Mouse (Mus musculus) stomach, embryonic 15.5 days (tissue): ENCODE data around the gene Dzip1l. TPM values are rescaled to one million over a fixed set of nuclear protein-coding genes. Genes with fewer than 3 reads are reported as not detected.
A peak's percentile ranks its signal among the peaks of the same experiment; 100 is the strongest.

Experiments used
- ATAC-seq: fragments of 200-750 bp; cut with Nextera tagmentation; 2 replicates; pipeline ENCODE4 v1.8.0; 2017; ENCODE audit warnings: low read depth, moderate number of reproducible peaks, moderate TSS enrichment; ENCODE audit not compliant: insufficient read depth, low FRiP score
- H3K27ac ChIP-seq: fragments of 300-500 bp; sonication (generic); 2 replicates; pipeline ENCODE4 v1.5.1; 2015; ENCODE audit warnings: mild to moderate bottlenecking, inconsistent platforms
- H3K27me3 ChIP-seq: fragments of 300-500 bp; sonication (generic); replicated peaks from 2 replicates; pipeline ENCODE4 v1.6.1; 2015; ENCODE audit warnings: inconsistent platforms
- H3K36me3 ChIP-seq: fragments of 300-500 bp; sonication (generic); 2 replicates; pipeline ENCODE4 v1.6.1; 2015; ENCODE audit warnings: inconsistent platforms
- H3K4me1 ChIP-seq: fragments of 300-500 bp; sonication (generic); 2 replicates; pipeline ENCODE4 v1.6.1; 2015; ENCODE audit warnings: inconsistent platforms
- H3K4me2 ChIP-seq: fragments of 300-500 bp; sonication (generic); 2 replicates; pipeline ENCODE4 v1.6.1; 2015; ENCODE audit warnings: mild to moderate bottlenecking, inconsistent platforms
- H3K4me3 ChIP-seq: fragments of 300-500 bp; sonication (generic); replicated peaks from 2 replicates; pipeline ENCODE4 v1.5.1; 2015; ENCODE audit warnings: inconsistent platforms
- H3K9ac ChIP-seq: fragments of 300-500 bp; sonication (generic); 2 replicates; pipeline ENCODE4 v1.6.1; 2015; ENCODE audit warnings: inconsistent platforms
- H3K9me3 ChIP-seq: fragments of 300-500 bp; sonication (generic); 2 replicates; pipeline ENCODE4 v1.6.1; 2016; ENCODE audit warnings: inconsistent platforms
- WGBS: fragments of 180-500 bp; shearing (Covaris S2); methylation state at CpG from one replicate; pipeline ENCODE4 v1.1.7; 2015; 5-methylcytosine and 5-hydroxymethylcytosine counted together
- polyA plus RNA-seq: library from polyadenylated mRNA; unstranded; fragments of >200 nt; fragmentation: Nextera tagmentation; extraction: Ambion mirVana; gene quantifications from 2 replicates; pipeline ENCODE4 v1.2.1, GENCODE M21; 2015

Gene Dzip1l
- polyA plus RNA-seq, 1 experiment from 2014 or later = 17.6 TPM

DNA sequence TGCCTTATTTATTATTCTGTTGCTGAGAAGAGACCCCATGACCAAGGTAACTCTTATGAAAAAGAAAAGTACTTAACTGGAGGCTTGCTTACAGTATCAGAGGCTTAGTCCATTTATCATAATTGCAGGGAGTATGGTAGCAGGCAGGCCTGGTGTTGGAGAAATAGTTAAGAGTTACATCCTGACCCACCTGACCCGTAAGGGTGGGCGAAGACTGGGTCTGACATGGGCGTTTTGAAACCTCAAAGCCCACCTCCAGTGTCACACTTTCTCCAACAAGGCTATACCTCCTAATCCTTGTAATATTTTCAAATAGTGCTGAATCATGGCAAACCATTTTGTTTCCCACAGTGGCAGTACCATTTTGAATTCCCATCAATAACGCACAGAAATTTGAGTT is 715 bp upstream of the Dzip1l start:
- WGBS = 64% methylated on average over 4 of the region's 4 CpGs

DNA sequence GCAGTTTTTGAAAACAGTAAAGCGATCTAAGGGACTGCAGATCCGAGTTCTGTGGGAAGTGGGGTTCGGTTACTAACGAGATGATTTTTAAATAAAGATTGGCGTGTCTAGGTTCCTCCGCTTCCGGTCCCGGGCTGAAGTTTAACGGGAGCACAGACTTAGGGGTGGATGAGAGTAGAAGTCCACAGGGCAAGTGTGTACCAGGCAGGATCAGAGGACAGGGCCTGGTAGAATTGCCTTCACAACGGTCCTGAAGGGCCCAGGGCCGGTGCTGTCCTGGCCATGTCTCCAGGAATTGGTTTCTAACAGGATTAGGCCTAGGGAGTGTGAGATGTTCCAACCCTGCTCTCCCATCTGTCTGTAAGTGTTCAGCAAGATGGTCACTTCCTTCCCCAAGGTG is 775 bp downstream of the Dzip1l start:
- WGBS = 4% methylated on average over 11 of the region's 11 CpGs
- ATAC-seq = no peak; the same call in 1 of the 2 replicates

More for the DNA sequence above, 715 bp upstream of the Dzip1l start:
- ATAC-seq = no peak
- Histone ChIP-seq H3K4me1 (peaks cover 3% of the 10 kb centered on the region; the same call in 1 of the 2 replicates), H3K36me3 (no peaks in the 10 kb centered on the region), H3K27me3 (no peaks in the 10 kb centered on the region), H3K27ac (no peak overlapping the region), H3K9me3 (no peaks in the 10 kb centered on the region), H3K4me3 (no peak overlapping the region), H3K4me2 (peak overlapping the region; percentile 83; the same call in 1 of the 2 replicates), H3K9ac (no peak overlapping the region)

DNA sequence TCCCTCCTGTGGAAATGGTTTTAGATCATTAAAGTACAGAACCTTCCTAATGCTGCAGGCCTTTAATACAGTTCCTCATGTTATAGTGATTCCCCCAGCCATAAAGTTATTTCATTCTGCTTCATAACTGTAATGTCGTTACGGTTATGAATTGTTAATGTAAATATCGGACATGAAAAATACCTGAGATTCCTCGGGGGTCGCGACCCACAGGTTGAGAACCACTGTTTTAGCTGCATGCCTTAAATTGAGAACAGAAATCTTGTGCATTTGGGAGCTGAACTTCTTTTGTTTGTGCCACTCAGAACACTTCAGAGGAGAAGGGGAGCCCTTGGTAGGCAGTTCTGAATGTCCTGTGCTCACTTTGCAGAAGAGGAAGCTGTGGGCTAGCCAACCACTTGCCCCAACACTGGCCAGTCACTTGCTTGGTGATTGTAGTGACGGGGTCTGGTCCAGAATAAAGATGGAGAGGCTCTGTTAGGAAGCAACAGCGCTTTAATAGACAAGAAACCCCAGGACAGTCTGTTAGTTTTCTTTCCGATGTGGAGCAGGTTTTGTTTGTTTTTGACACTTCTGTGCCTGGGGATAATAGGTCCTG is 1.3 kb downstream of the Dzip1l start:
- Histone ChIP-seq H3K4me1 (peaks cover 3% of the 10 kb centered on the region; the same call in 1 of the 2 replicates), H3K9me3 (no peaks in the 10 kb centered on the region), H3K4me3 (peak overlapping the region; percentile 57), H3K36me3 (0 out of 2 replicates have a peak, but pooled peaks cover 5% of the 10 kb centered on the region), H3K27me3 (no peaks in the 10 kb centered on the region), H3K9ac (peak overlapping the region; percentile 42; the same call in 1 of the 2 replicates), H3K27ac (peak overlapping the region; percentile 91), H3K4me2 (peak overlapping the region; percentile 83)
- ATAC-seq = no peak
- WGBS = 38% methylated on average over 9 of the region's 9 CpGs

More for the DNA sequence above, 775 bp downstream of the Dzip1l start:
- no peaks in the 10 kb centered on the region for H3K27me3 ChIP-seq
- no peaks in the 10 kb centered on the region for H3K9me3 ChIP-seq
- peaks cover 3% of the 10 kb centered on the region; the same call in 1 of the 2 replicates for H3K4me1 ChIP-seq
- H3K36me3 ChIP-seq = 0 out of 2 replicates have a peak, but pooled peaks cover 5% of the 10 kb centered on the region
- H3K9ac ChIP-seq = peak overlapping the region; percentile 42
- H3K27ac ChIP-seq = peak overlapping the region; percentile 91
- peak overlapping the region; percentile 83 for H3K4me2 ChIP-seq
- peak overlapping the region; percentile 57 for H3K4me3 ChIP-seq

DNA sequence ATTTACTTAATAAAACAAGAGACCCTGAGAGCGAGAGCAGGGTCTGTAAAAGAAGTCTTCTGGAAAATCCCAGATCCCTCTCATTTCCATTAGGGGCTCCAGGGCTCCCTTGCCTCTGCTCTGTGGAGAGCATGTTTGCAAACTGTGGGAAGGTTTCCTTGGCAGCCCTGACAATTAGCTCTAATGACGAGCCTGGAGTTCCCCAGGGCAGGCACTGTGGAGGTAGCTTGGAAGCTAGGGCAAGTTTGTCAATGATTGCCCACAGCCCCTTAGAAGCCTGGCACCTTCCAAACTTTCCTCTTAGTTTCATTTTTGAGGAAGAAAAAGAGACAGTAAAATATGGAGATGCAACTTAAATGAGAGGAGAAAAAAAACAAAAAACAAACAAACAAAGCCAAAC is 2.5 kb downstream of the Dzip1l start:
- WGBS = 48% methylated on average over 2 of the region's 2 CpGs
- H3K4me2 ChIP-seq = peak overlapping the region; percentile 24
- no peak for ATAC-seq

DNA sequence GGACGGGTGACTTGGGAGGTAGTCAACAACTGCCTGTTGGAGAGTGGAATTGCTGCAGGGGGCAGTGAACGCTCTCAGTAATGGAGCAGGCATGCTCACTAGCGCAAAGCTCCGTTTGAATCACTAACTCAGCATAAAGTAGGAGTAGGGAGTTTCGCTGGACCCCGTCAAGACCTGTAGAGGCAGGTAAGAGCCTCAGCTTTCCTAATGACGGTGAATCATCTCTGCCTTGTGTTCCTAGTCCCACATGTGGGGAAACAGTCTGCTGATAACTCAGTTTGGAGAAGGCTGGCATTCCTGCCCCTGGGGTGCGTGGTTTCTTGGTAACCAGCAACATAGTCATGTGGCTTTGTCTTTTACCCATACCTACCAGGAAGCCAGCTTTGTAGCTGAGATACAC is 3.0 kb downstream of the Dzip1l start:
- H3K9ac ChIP-seq = no peak overlapping the region
- H3K9me3 ChIP-seq = no peaks in the 10 kb centered on the region
- H3K4me3 ChIP-seq = no peak overlapping the region
- peaks cover 3% of the 10 kb centered on the region; the same call in 1 of the 2 replicates for H3K4me1 ChIP-seq
- peak overlapping the region; percentile 24 for H3K4me2 ChIP-seq
- no peaks in the 10 kb centered on the region for H3K27me3 ChIP-seq
- no peak for ATAC-seq
- peaks cover 10% of the 10 kb centered on the region; the same call in 1 of the 2 replicates for H3K36me3 ChIP-seq
- 62% methylated on average over 8 of the region's 8 CpGs for WGBS
- no peak overlapping the region for H3K27ac ChIP-seq

More for the DNA sequence above, 2.5 kb downstream of the Dzip1l start:
- Histone ChIP-seq H3K4me1 (peaks cover 3% of the 10 kb centered on the region; the same call in 1 of the 2 replicates), H3K27ac (no peak overlapping the region), H3K4me3 (no peak overlapping the region), H3K9ac (no peak overlapping the region), H3K9me3 (no peaks in the 10 kb centered on the region), H3K36me3 (0 out of 2 replicates have a peak, but pooled peaks cover 5% of the 10 kb centered on the region), H3K27me3 (no peaks in the 10 kb centered on the region)

DNA sequence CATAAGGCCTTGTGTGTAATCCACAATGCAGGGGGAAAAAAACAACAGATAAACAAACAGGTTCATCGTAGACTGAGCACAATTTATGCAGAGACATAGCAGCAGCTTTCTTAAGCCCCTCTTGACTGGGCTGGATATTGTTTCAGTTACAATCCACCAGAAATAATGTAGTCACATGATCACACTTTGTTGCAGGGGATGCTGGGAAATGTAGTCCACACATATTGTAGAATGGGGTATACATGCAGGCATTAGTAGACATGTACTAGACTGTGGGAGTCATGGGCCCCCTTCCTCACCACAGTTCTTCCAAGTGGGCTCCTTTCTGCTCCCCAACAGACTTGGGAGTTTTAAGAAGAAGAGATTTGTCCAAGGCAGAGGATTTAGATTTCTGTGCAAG is 7.5 kb downstream of the Dzip1l start:
- H3K4me1 ChIP-seq = peaks cover 1% of the 10 kb centered on the region; the same call in 1 of the 2 replicates
- no peak overlapping the region for H3K27ac ChIP-seq
- H3K36me3 ChIP-seq = peaks cover 30% of the 10 kb centered on the region; the same call in 1 of the 2 replicates
- no peak overlapping the region for H3K4me3 ChIP-seq
- H3K27me3 ChIP-seq = no peaks in the 10 kb centered on the region
- no peak for ATAC-seq
- no peaks in the 10 kb centered on the region for H3K9me3 ChIP-seq
- 85% methylated on average over 1 of the region's 1 CpGs for WGBS
- no peak overlapping the region for H3K9ac ChIP-seq
- H3K4me2 ChIP-seq = no peak overlapping the region

DNA sequence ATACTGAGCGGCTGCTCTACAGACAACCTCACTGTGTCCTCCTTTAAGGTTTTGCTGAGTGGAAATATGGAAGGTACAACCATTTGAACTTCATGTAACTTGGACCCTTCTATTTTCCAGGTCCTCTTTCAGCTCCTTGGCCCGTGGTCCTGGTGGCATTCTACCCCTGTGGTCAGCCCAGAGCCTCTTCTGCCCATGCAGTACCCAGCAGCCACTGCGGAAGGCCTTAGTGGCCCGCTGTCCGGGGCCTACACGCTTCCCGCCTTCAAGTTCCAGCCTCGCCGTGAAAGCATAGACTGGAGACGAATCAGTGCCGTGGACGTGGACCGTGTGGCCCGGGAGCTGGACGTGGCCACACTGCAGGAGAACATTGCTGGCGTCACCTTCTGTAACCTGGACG is 7.9 kb downstream of the Dzip1l start:
- Histone ChIP-seq H3K27me3 (no peaks in the 10 kb centered on the region), H3K9ac (no peak overlapping the region), H3K9me3 (no peaks in the 10 kb centered on the region), H3K4me1 (no peaks in the 10 kb centered on the region), H3K4me3 (no peak overlapping the region), H3K4me2 (no peak overlapping the region), H3K27ac (no peak overlapping the region), H3K36me3 (peaks cover 30% of the 10 kb centered on the region; the same call in 1 of the 2 replicates)
- no peak for ATAC-seq
- WGBS = 96% methylated on average over 17 of the region's 17 CpGs

DNA sequence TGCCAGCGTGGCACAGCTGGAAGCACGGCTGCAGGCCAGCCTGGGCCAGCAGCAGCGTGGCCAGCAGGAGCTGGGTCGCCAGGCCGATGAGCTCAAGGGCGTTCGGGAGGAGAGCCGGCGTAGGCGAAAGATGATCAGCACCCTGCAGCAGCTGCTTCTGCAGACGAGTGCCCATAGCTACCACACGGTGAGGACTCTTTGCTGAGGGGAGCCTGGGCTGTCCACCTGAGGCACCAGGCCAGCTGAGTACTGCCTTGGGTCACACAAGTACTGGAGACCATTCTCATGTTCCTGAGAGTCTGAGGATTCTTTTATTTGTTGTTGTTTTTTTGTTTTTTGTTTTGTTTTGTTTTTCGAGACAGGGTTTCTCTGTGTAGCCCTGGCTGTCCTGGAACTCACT is 8.4 kb downstream of the Dzip1l start:
- H3K27me3 ChIP-seq = no peaks in the 10 kb centered on the region
- no peaks in the 10 kb centered on the region for H3K9me3 ChIP-seq
- no peak overlapping the region for H3K27ac ChIP-seq
- H3K9ac ChIP-seq = no peak overlapping the region
- H3K4me1 ChIP-seq = no peaks in the 10 kb centered on the region
- WGBS = 93% methylated on average over 13 of the region's 13 CpGs
- ATAC-seq = no peak
- no peak overlapping the region for H3K4me2 ChIP-seq
- H3K4me3 ChIP-seq = no peak overlapping the region
- peaks cover 30% of the 10 kb centered on the region; the same call in 1 of the 2 replicates for H3K36me3 ChIP-seq

DNA sequence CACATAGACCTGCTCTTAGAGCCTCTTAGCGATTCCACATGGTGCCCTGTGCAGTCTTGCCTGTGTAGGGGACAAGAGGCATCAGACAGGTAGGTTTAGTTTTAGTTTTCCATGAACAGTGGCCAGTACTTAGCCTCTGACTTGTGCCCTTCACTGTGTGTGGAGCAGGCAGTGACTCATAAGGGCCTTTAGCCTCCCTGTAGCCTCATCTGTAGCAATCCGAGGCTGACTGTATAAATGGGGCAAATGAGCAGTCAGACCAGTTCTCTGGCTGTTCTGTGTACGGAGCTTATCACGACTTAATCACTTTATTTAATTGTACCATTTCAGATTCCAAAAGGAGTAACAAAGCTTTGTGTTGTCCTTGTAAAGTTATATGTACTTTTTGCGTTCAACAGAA is 10.7 kb downstream of the Dzip1l start:
- no peak overlapping the region for H3K9ac ChIP-seq
- H3K9me3 ChIP-seq = no peaks in the 10 kb centered on the region
- no peak overlapping the region for H3K4me2 ChIP-seq
- peak; percentile 92 for ATAC-seq
- 75% methylated on average over 5 of the region's 5 CpGs for WGBS
- no peaks in the 10 kb centered on the region for H3K4me1 ChIP-seq
- H3K4me3 ChIP-seq = no peak overlapping the region
- no peaks in the 10 kb centered on the region for H3K27me3 ChIP-seq
- H3K27ac ChIP-seq = peak overlapping the region; percentile 64
- H3K36me3 ChIP-seq = peaks cover 31% of the 10 kb centered on the region; the same call in 1 of the 2 replicates

DNA sequence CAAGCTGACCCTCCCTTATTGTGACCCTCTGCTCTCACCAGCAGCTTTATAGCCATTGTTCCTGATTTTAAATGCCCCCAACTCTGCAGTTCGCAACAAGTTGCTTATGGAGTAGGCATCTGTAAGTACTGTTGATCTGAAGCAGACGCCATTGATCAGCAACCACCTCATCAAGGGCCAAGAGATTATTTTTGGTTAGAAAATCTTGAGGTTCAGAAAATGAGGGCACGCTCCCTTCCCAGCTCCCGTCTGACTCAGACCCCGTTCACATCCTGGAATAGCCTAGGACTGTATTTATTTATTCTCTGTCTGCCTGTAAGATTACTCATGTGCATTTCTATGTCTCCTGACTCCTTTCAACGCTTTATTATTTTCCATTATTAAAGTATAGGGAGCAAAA is 16.1 kb downstream of the Dzip1l start:
- WGBS = 90% methylated on average over 6 of the region's 6 CpGs
- Histone ChIP-seq H3K9ac (no peak overlapping the region), H3K4me3 (no peak overlapping the region), H3K27me3 (no peaks in the 10 kb centered on the region), H3K9me3 (no peaks in the 10 kb centered on the region), H3K27ac (no peak overlapping the region), H3K4me1 (no peaks in the 10 kb centered on the region), H3K4me2 (no peak overlapping the region), H3K36me3 (peaks cover 18% of the 10 kb centered on the region)
- ATAC-seq = no peak

DNA sequence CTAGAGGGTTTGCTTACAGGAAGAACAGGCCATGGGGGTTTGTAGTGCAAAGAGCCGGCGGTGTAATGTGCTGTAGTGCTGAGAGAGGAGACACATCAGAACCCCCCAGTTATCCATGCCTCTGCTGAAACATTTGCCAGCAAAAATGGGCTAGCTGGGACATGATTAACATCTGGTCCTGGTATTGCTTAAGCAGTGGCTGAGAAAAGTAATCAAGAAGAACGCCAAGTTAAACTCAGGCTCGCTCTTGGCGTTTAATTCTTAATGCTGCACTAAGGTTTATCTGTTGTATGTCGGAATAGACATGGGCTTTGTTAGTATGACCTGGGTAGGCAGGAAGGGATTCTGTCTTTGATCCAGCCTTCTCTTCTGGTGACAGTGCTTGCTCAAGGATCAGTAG is 16.8 kb downstream of the Dzip1l start:
- no peak overlapping the region for H3K9ac ChIP-seq
- no peaks in the 10 kb centered on the region for H3K4me1 ChIP-seq
- H3K9me3 ChIP-seq = no peaks in the 10 kb centered on the region
- WGBS = 91% methylated on average over 6 of the region's 6 CpGs
- no peak overlapping the region for H3K27ac ChIP-seq
- H3K4me3 ChIP-seq = no peak overlapping the region
- no peak overlapping the region for H3K4me2 ChIP-seq
- ATAC-seq = no peak
- peaks cover 23% of the 10 kb centered on the region for H3K36me3 ChIP-seq
- H3K27me3 ChIP-seq = no peaks in the 10 kb centered on the region

DNA sequence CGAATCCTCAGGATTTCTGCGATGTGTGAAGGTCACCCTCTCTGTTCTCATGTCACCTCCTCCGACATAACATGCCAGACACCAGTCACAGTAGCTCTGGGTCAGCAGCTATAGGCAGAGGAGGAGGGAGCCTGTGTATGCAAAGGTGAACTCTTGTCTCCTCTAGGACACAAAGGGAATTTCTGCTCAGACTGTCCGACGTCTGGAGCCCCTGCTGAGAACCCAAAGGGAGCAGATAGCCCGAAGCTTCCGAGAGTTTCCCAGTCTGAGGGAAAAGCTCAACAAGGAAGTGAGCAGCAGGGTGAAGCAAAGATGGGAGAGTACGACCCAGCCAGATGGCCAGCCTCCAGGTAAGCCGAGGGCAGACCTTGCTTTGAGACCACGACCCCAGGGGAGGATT is 31.5 kb downstream of the Dzip1l start:
- 84% methylated on average over 10 of the region's 10 CpGs for WGBS
- no peaks in the 10 kb centered on the region for H3K4me1 ChIP-seq
- H3K27ac ChIP-seq = no peak overlapping the region
- H3K27me3 ChIP-seq = no peaks in the 10 kb centered on the region
- no peaks in the 10 kb centered on the region for H3K9me3 ChIP-seq
- H3K9ac ChIP-seq = no peak overlapping the region
- H3K36me3 ChIP-seq = peaks cover 22% of the 10 kb centered on the region
- ATAC-seq = no peak
- no peak overlapping the region for H3K4me3 ChIP-seq
- no peak overlapping the region for H3K4me2 ChIP-seq
